Mouse (Mus musculus) kidney, postnatal 14 days (tissue): ENCODE measurements around the gene Aldh3b2.
A peak's percentile ranks its signal among the peaks of the same experiment; 100 is the strongest.

Experiments used
- DNase-seq: peaks from one replicate; pipeline ENCODE4 v3.0.0; 2022; ENCODE audit warnings: mixed read lengths

Aldh3b2 gene

GRCm38 (mm10) chr19:3990804-3991203 is 18.7 kb downstream of the Aldh3b2 start:
- DNase-seq = no peak

GRCm38 (mm10) chr19:3991562-3991961 is 19.4 kb downstream of the Aldh3b2 start:
- DNase-seq = no peak

GRCm38 (mm10) chr19:3991966-3992365 is 19.8 kb downstream of the Aldh3b2 start:
- DNase-seq = no peak

GRCm38 (mm10) chr19:3992416-3992815 is 20.3 kb downstream of the Aldh3b2 start, which contains the start of gene Tbx10:
TSS of gene Tbx10 (plus strand) at chr19:3992752.
- no peak for DNase-seq

GRCm38 (mm10) chr19:3994932-3995331 is 22.8 kb downstream of the Aldh3b2 start:
- no peak for DNase-seq

GRCm38 (mm10) chr19:3995505-3995904 is 23.4 kb downstream of the Aldh3b2 start:
- DNase-seq = no peak

- no peak for DNase-seq
Measured at GRCm38 (mm10) chr19:3996106-3996505, 24.0 kb downstream of the Aldh3b2 start.

- peak; percentile 31 for DNase-seq
Measured at GRCm38 (mm10) chr19:3996747-3997146, 24.6 kb downstream of the Aldh3b2 start.

- DNase-seq = no peak
Measured at GRCm38 (mm10) chr19:3997231-3997630, 25.1 kb downstream of the Aldh3b2 start.

- no peak for DNase-seq
Measured at GRCm38 (mm10) chr19:3998335-3998734, 26.2 kb downstream of the Aldh3b2 start.

- no peak for DNase-seq
Measured at GRCm38 (mm10) chr19:3999121-3999730, 27.1 kb downstream of the Aldh3b2 start.

- peak; percentile 98 for DNase-seq
Measured at GRCm38 (mm10) chr19:4000119-4000900, 28.2 kb downstream of the Aldh3b2 start, which contains the start of the genes Nudt8 and Gm49405. TSS of gene Nudt8 (plus strand) at chr19:4000580. TSS of gene Gm49405 (plus strand) at chr19:4000626.

GRCm38 (mm10) chr19:4000949-4001525 is 28.9 kb downstream of the Aldh3b2 start:
- DNase-seq = no peak

- no peak for DNase-seq
Measured at GRCm38 (mm10) chr19:4001752-4002151, 29.6 kb downstream of the Aldh3b2 start.

GRCm38 (mm10) chr19:4003112-4003511 is 31.0 kb downstream of the Aldh3b2 start, which contains the start of gene Doc2g:
TSS of gene Doc2g (plus strand) at chr19:4003313.
- no peak for DNase-seq

GRCm38 (mm10) chr19:4003641-4004040 is 31.5 kb downstream of the Aldh3b2 start:
- DNase-seq = no peak

- DNase-seq = no peak
Measured at GRCm38 (mm10) chr19:4004331-4004730, 32.2 kb downstream of the Aldh3b2 start.

GRCm38 (mm10) chr19:4005091-4005490 is 33.0 kb downstream of the Aldh3b2 start:
- DNase-seq = no peak

- DNase-seq = no peak
Measured at GRCm38 (mm10) chr19:4005971-4006370, 33.8 kb downstream of the Aldh3b2 start.

GRCm38 (mm10) chr19:4011086-4011485 is 39.0 kb downstream of the Aldh3b2 start:
- DNase-seq = no peak

- peak; percentile 99 for DNase-seq
Measured at GRCm38 (mm10) chr19:4012432-4013022, 40.4 kb downstream of the Aldh3b2 start, which contains the start of gene Ndufv1. TSS of gene Ndufv1 (minus strand) at chr19:4012806.

GRCm38 (mm10) chr19:4013066-4013465 is 40.9 kb downstream of the Aldh3b2 start:
- no peak for DNase-seq

GRCm38 (mm10) chr19:4014802-4015201 is 42.7 kb downstream of the Aldh3b2 start:
- DNase-seq = no peak
